Mouse (Mus musculus) E14TG2a.4 (cell line): ENCODE results near the gene Lrrc32.

Experiments used
- H3K27me3 ChIP-seq: 2 replicates; pipeline ENCODE4 v1.6.1; 2014; ENCODE audit warnings: low read length, control low read depth; ENCODE audit not compliant: insufficient read depth
- H3K36me3 ChIP-seq: 2 replicates; pipeline ENCODE4 v1.6.1; 2014; ENCODE audit warnings: low read length, control low read depth; ENCODE audit not compliant: insufficient read depth
- H3K4me1 ChIP-seq: replicated peaks from 2 replicates; pipeline ENCODE4 v1.6.1; 2014; ENCODE audit warnings: low read depth, low read length, control low read depth
- H3K4me3 ChIP-seq: replicated peaks from 2 replicates; pipeline ENCODE4 v1.5.1; 2014; ENCODE audit warnings: mild to moderate bottlenecking, low read length
- H3K9me3 ChIP-seq: 2 replicates; pipeline ENCODE4 v1.6.1; 2014; ENCODE audit warnings: low read length, control low read depth
- CTCF ChIP-seq: conservative IDR thresholded peaks from 2 replicates; pipeline ENCODE4 v1.5.1; 2014; ENCODE audit warnings: low read length
- NANOG ChIP-seq: IDR thresholded peaks from 2 replicates; pipeline ENCODE4 v1.6.1; 2014; ENCODE audit warnings: borderline replicate concordance, low read length, mixed read lengths
- POU5F1 ChIP-seq: IDR thresholded peaks from 2 replicates; pipeline ENCODE4 v1.6.1; 2014; ENCODE audit warnings: low read length, borderline replicate concordance

The Lrrc32 gene

DNA sequence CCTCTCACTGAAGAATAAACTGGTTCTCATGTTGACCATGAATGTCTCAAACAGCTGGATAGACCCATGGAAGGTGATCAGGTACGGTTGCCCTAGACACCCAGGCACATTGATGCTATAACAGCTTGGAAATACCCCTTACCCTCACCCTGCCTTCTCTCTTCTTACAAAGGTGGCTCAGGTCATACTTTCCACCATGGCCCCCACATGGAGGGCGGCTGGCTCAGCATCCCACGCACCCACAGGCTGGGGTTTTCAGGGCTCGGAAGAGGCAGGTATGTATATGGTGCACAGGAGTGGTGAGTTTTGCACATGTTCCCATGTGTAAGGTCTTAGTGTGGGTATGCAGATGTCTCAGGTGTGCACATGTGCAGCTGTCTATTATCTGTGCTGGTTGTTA, 43.9 kb downstream of the Lrrc32 start:
- no peak overlapping the region for H3K4me3 ChIP-seq
- TF ChIP-seq POU5F1 (no peak), NANOG (no peak), CTCF (no peak)
- H3K36me3 ChIP-seq, result no peaks in the 10 kb centered on the region
- H3K4me1 ChIP-seq, result 0 out of 2 replicates have a peak, but pooled peaks cover 2% of the 10 kb centered on the region
- 0 out of 2 replicates have a peak, but pooled peaks cover 5% of the 10 kb centered on the region for H3K9me3 ChIP-seq
- H3K27me3 ChIP-seq, result peaks cover 17% of the 10 kb centered on the region; the same call in 1 of the 2 replicates

DNA sequence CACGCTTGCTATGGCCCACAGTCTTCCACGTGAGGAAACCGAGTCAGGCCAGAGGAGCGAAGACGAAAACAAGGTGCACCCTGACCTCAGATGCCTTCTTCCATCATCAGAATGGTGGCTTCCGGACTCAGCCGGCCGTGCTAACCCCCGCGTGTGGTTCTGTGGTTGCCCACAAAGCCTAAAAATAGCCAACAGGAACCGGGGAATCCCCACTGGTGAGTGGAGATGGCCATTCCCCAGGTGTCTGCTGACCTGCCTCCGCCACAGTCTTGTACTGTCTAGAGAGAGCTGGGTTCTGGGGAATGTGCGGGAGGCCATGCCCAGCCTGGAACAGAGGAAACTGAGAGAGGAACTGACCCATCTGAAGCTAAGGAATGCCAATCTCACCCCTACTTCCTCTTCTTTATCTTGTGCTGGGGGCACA, 45.4 kb downstream of the Lrrc32 start:
- TF ChIP-seq CTCF (no peak), POU5F1 (no peak), NANOG (no peak)
- H3K27me3 ChIP-seq, result peaks cover 17% of the 10 kb centered on the region; the same call in 1 of the 2 replicates
- H3K4me1 ChIP-seq, result 0 out of 2 replicates have a peak, but pooled peaks cover 2% of the 10 kb centered on the region
- no peak overlapping the region for H3K4me3 ChIP-seq
- 0 out of 2 replicates have a peak, but pooled peaks cover 5% of the 10 kb centered on the region for H3K9me3 ChIP-seq
- H3K36me3 ChIP-seq, result no peaks in the 10 kb centered on the region

DNA sequence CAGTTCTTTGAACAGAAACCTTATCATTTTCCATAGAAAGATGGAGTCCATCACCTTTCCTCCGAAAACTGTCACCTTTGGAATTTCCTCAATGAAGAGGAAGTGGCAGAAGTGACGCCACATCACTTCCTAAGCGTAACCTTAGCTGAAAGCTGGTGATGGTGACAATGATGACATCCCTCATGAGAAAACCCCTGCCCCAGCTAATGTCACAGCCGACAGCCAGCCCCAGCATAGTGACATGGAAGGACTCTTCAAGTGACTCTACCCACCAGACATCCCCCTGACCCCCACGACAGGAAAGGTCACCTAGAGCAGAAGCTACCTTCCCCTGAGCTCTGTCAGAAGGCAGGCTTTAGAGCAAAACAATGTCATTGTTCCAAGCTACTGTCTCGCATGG, 46.1 kb downstream of the Lrrc32 start:
- H3K27me3 ChIP-seq, result peaks cover 17% of the 10 kb centered on the region; the same call in 1 of the 2 replicates
- 0 out of 2 replicates have a peak, but pooled peaks cover 5% of the 10 kb centered on the region for H3K9me3 ChIP-seq
- H3K4me1 ChIP-seq, result 0 out of 2 replicates have a peak, but pooled peaks cover 2% of the 10 kb centered on the region
- no peak overlapping the region for H3K4me3 ChIP-seq
- no peak for TF ChIP-seq CTCF
- no peak for TF ChIP-seq POU5F1
- no peak for TF ChIP-seq NANOG
- no peaks in the 10 kb centered on the region for H3K36me3 ChIP-seq

DNA sequence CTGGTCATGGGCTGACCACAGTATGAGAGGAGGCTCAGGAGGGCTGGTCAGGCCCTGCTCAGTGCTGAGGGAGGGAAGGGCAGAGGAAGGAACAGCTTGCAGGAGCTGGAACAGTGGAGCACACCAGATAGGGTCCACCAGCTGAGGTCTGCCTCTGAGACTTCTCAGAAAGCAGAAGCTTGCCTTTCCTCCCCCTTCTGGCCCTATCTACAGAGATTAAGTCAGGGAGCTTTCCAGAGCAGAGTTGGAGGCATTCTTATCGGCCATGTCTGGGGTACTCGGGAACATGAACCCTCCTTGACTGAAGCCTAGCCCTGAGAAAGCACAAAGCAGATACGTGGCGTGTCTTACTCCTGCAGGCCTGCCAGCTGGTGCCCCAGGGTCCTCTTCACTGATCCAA, 46.8 kb downstream of the Lrrc32 start:
- Histone ChIP-seq H3K27me3 (peaks cover 17% of the 10 kb centered on the region; the same call in 1 of the 2 replicates), H3K9me3 (0 out of 2 replicates have a peak, but pooled peaks cover 5% of the 10 kb centered on the region), H3K36me3 (no peaks in the 10 kb centered on the region), H3K4me1 (0 out of 2 replicates have a peak, but pooled peaks cover 2% of the 10 kb centered on the region), H3K4me3 (no peak overlapping the region)
- TF ChIP-seq CTCF (no peak), POU5F1 (no peak), NANOG (no peak)

DNA sequence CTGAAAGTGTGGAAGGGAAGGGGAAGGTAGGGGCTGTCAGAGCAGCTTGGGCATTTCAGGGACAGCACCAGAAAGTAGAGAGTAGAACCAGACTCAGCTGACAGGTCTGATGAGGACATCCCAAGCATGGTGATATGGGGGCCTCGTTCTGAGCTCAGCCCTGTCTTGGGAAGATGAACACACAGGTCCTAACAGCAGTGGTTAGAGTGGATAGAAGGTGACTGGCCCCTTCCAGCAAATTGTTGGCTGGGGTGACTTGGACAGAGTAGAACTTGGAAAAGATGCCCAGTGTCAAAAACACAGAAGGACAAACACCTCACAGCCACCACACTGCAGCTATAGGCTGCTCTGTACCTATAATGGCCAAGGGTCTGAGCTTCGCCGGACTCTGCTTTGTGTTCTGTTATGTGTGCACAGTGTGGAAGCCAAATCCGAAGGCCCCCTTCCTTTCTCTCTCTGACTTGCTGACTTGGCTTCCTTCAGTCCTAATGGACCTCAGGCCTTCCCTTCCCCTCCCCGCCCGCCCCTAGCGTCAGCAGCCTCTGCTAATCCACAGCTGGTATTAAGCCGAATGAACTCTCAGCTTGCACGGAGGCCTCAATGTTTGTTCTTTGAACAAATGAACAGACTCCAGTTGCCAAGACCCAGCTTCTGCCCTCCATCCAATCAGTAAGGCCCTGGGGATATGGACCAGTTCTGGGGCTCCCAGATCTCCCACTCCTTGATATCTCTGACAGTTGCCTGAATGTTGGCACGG, 48.3 kb downstream of the Lrrc32 start:
- no peak for TF ChIP-seq NANOG

DNA sequence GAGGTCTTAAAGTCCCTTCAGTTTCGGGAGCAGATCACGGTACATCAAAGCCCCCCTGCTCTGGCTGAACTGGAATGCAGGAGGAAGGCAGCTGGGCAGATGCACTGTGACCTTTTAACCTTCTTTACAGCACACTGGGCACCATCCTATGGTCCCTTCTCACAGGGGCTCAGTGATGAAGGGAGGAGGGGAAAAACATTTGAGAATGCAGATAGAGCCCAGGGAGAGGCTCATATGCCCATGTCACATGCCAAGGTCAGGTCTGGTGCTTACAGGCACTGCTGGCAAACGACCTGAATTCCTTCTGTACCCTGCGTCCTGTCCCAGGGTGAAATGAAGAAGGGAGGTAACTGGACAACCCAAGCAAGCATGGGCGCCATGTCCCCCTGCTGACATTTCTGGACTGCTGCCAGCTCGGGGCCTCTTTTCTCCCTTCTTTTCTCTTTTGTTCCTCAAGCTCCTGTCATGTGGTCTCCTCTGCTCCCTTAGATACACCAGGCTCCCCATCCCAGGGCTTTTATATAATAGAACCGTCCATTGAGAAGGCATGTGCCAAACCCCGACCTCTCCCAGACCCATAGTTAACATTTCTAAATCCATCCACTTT, 49.0 kb downstream of the Lrrc32 start:
- Histone ChIP-seq H3K36me3 (no peaks in the 10 kb centered on the region), H3K27me3 (peaks cover 15% of the 10 kb centered on the region; the same call in 1 of the 2 replicates), H3K4me1 (no peaks in the 10 kb centered on the region), H3K4me3 (no peak overlapping the region), H3K9me3 (0 out of 2 replicates have a peak, but pooled peaks cover 5% of the 10 kb centered on the region)
- TF ChIP-seq CTCF (no peak), NANOG (no peak), POU5F1 (no peak)

More for the DNA sequence above, 48.3 kb downstream of the Lrrc32 start:
- Histone ChIP-seq H3K4me3 (no peak overlapping the region), H3K9me3 (0 out of 2 replicates have a peak, but pooled peaks cover 5% of the 10 kb centered on the region), H3K27me3 (peaks cover 17% of the 10 kb centered on the region; the same call in 1 of the 2 replicates), H3K4me1 (no peaks in the 10 kb centered on the region), H3K36me3 (no peaks in the 10 kb centered on the region)

DNA sequence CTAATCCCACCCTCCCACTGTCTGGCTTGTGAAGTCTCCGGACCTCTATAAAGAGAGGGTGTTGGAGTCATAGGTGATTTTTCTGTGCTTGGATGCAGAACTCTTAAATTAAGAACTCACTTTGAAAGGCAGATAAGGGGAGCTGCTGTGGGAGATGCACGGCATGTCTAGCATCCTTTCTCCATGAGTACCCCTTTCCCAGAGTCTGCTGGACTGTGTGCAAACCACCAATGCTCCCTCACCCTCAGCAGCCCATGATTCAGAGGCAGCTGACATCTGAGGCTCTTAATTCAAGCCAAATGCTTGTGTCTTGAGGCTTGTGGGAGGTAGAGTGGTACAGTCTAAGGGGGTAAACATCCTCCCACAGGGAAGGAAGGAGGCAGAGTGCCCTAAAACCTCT, 51.8 kb downstream of the Lrrc32 start:
- no peaks in the 10 kb centered on the region for H3K36me3 ChIP-seq
- peaks cover 13% of the 10 kb centered on the region; the same call in 1 of the 2 replicates for H3K27me3 ChIP-seq
- H3K4me3 ChIP-seq, result no peak overlapping the region
- peaks cover 19% of the 10 kb centered on the region for H3K4me1 ChIP-seq
- TF ChIP-seq CTCF, result no peak
- no peak for TF ChIP-seq POU5F1
- TF ChIP-seq NANOG, result no peak
- H3K9me3 ChIP-seq, result no peaks in the 10 kb centered on the region

DNA sequence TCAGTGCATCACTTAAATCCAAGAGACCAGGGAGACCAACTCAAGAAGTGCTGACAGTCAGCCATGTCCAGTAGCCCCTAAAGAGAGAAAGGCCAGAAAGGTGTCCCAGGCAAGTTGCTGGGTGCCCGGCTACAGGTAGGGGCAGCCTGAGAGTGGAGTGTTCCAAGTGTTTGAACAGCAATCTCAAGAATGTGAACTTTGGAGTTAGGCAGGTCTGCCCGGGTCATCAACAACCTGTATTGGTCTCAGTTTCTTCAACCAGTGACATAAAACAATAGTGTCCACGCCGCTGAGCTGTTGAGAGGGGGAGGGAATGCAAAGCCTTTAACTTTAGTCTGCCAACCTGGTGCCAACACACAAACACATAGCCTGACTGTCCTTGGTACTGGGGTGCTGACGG, 52.5 kb downstream of the Lrrc32 start:
- H3K4me3 ChIP-seq, result no peak overlapping the region
- TF ChIP-seq NANOG, result no peak
- TF ChIP-seq POU5F1, result no peak
- no peak for TF ChIP-seq CTCF
- H3K4me1 ChIP-seq, result peaks cover 19% of the 10 kb centered on the region

More for the DNA sequence above, 52.5 kb downstream of the Lrrc32 start:
- no peaks in the 10 kb centered on the region for H3K36me3 ChIP-seq
- no peaks in the 10 kb centered on the region for H3K9me3 ChIP-seq
- peaks cover 7% of the 10 kb centered on the region; the same call in 1 of the 2 replicates for H3K27me3 ChIP-seq
